Mouse (Mus musculus): ENCODE measurements around the gene Ggt5. TPM values are rescaled to one million over a fixed set of nuclear protein-coding genes. Genes with fewer than 3 reads are reported as not detected.
A peak's percentile ranks its signal among the peaks of the same experiment; 100 is the strongest.

Gene Ggt5
- polyA plus RNA-seq, 1 experiment from 2014 or later = 0.66 TPM

GRCm38 (mm10) chr10:75573181-75573580, 16.0 kb upstream of the Ggt5 start:
- no peak overlapping the region for H3K9ac ChIP-seq (ENCODE audit: low read depth, low read length)
- no peaks in the 10 kb centered on the region for H3K36me3 ChIP-seq (ENCODE audit: control insufficient read depth, insufficient read depth, low read length)
- no peak overlapping the region for H3K27ac ChIP-seq (ENCODE audit: low read depth, low read length)
- H3K4me1 ChIP-seq (replicated peaks; ENCODE audit: control insufficient read depth, insufficient read depth, low read length) = no peaks in the 10 kb centered on the region
- H3K4me3 ChIP-seq (ENCODE audit: low read depth, low read length) = no peak overlapping the region
- DNase-seq (ENCODE audit: low spot score) (no peak), ATAC-seq (ENCODE audit: low FRiP score) (no peak)
- H3K9me3 ChIP-seq (ENCODE audit: control insufficient read depth, low read length) = no peaks in the 10 kb centered on the region
- H3K4me2 ChIP-seq (replicated peaks; ENCODE audit: low read depth, low read length) = no peak overlapping the region
- WGBS = 60% methylated on average over 10 of the region's 10 CpGs
- no peaks in the 10 kb centered on the region for H3K27me3 ChIP-seq (ENCODE audit: control insufficient read depth, insufficient read depth, low read length)

GRCm38 (mm10) chr10:75573965-75574364, 15.2 kb upstream of the Ggt5 start:
- H3K4me2 ChIP-seq (replicated peaks; ENCODE audit: low read depth, low read length) = no peak overlapping the region
- no peak for ATAC-seq (ENCODE audit: low FRiP score)
- WGBS = 86% methylated on average over 9 of the region's 9 CpGs

GRCm38 (mm10) chr10:75579129-75579528, 10.0 kb upstream of the Ggt5 start:
- H3K27ac ChIP-seq (ENCODE audit: low read depth, low read length) = no peak overlapping the region
- H3K27me3 ChIP-seq (ENCODE audit: control insufficient read depth, insufficient read depth, low read length) = no peaks in the 10 kb centered on the region
- H3K4me3 ChIP-seq (ENCODE audit: low read depth, low read length) = no peak overlapping the region
- H3K9me3 ChIP-seq (ENCODE audit: control insufficient read depth, low read length) = no peaks in the 10 kb centered on the region
- H3K9ac ChIP-seq (ENCODE audit: low read depth, low read length) = no peak overlapping the region
- H3K4me1 ChIP-seq (replicated peaks; ENCODE audit: control insufficient read depth, insufficient read depth, low read length) = no peaks in the 10 kb centered on the region
- ATAC-seq (ENCODE audit: low FRiP score) (no peak), DNase-seq (ENCODE audit: low spot score) (no peak)
- WGBS = 94% methylated on average over 6 of the region's 6 CpGs
- no peaks in the 10 kb centered on the region for H3K36me3 ChIP-seq (ENCODE audit: control insufficient read depth, insufficient read depth, low read length)
- no peak overlapping the region for H3K4me2 ChIP-seq (replicated peaks; ENCODE audit: low read depth, low read length)

More at GRCm38 (mm10) chr10:75573965-75574364, 15.2 kb upstream of the Ggt5 start:
- Histone ChIP-seq H3K9ac (ENCODE audit: low read depth, low read length) (no peak overlapping the region), H3K36me3 (ENCODE audit: control insufficient read depth, insufficient read depth, low read length) (no peaks in the 10 kb centered on the region), H3K9me3 (ENCODE audit: control insufficient read depth, low read length) (no peaks in the 10 kb centered on the region), H3K27me3 (ENCODE audit: control insufficient read depth, insufficient read depth, low read length) (no peaks in the 10 kb centered on the region), H3K27ac (ENCODE audit: low read depth, low read length) (no peak overlapping the region), H3K4me1 (replicated peaks; ENCODE audit: control insufficient read depth, insufficient read depth, low read length) (no peaks in the 10 kb centered on the region), H3K4me3 (ENCODE audit: low read depth, low read length) (no peak overlapping the region)
- DNase-seq (ENCODE audit: low spot score) = no peak

GRCm38 (mm10) chr10:75585876-75586552, 3.1 kb upstream of the Ggt5 start:
- Histone ChIP-seq H3K27me3 (ENCODE audit: control insufficient read depth, insufficient read depth, low read length) (peaks cover 4% of the 10 kb centered on the region), H3K9ac (ENCODE audit: low read depth, low read length) (0 out of 2 replicates have a peak overlapping the region, but pooled peaks have one; percentile 11), H3K4me3 (ENCODE audit: low read depth, low read length) (no peak overlapping the region), H3K4me1 (replicated peaks; ENCODE audit: control insufficient read depth, insufficient read depth, low read length) (0 out of 2 replicates have a peak, but pooled peaks cover 2% of the 10 kb centered on the region), H3K9me3 (ENCODE audit: control insufficient read depth, low read length) (no peaks in the 10 kb centered on the region), H3K4me2 (replicated peaks; ENCODE audit: low read depth, low read length) (peak overlapping the region; percentile 14; the same call in 1 of the 2 replicates), H3K36me3 (ENCODE audit: control insufficient read depth, insufficient read depth, low read length) (no peaks in the 10 kb centered on the region), H3K27ac (ENCODE audit: low read depth, low read length) (no peak overlapping the region)
- 25% methylated on average over 20 of the region's 20 CpGs for WGBS
- ATAC-seq (ENCODE audit: low FRiP score) = peak; percentile 76
- peak; percentile 94 for DNase-seq (ENCODE audit: low spot score)

GRCm38 (mm10) chr10:75586553-75586879, 2.6 kb upstream of the Ggt5 start:
- no peak overlapping the region for H3K27ac ChIP-seq (ENCODE audit: low read depth, low read length)
- 91% methylated on average over 1 of the region's 1 CpGs for WGBS
- ATAC-seq (ENCODE audit: low FRiP score) = no peak; the same call in 1 of the 2 replicates
- no peaks in the 10 kb centered on the region for H3K9me3 ChIP-seq (ENCODE audit: control insufficient read depth, low read length)
- H3K36me3 ChIP-seq (ENCODE audit: control insufficient read depth, insufficient read depth, low read length) = no peaks in the 10 kb centered on the region
- H3K4me2 ChIP-seq (replicated peaks; ENCODE audit: low read depth, low read length) = no peak overlapping the region
- DNase-seq (ENCODE audit: low spot score) = no peak
- 0 out of 2 replicates have a peak, but pooled peaks cover 2% of the 10 kb centered on the region for H3K4me1 ChIP-seq (replicated peaks; ENCODE audit: control insufficient read depth, insufficient read depth, low read length)
- H3K27me3 ChIP-seq (ENCODE audit: control insufficient read depth, insufficient read depth, low read length) = peaks cover 4% of the 10 kb centered on the region
- no peak overlapping the region for H3K9ac ChIP-seq (ENCODE audit: low read depth, low read length)
- no peak overlapping the region for H3K4me3 ChIP-seq (ENCODE audit: low read depth, low read length)

- WGBS = 93% methylated on average over 4 of the region's 4 CpGs
These were observed 1.4 kb upstream of the Ggt5 start for GRCm38 (mm10) chr10:75587781-75588180.

GRCm38 (mm10) chr10:75588336-75588735, 804 bp upstream of the Ggt5 start:
- no peaks in the 10 kb centered on the region for H3K36me3 ChIP-seq (ENCODE audit: control insufficient read depth, insufficient read depth, low read length)
- WGBS = 84% methylated on average over 5 of the region's 5 CpGs
- H3K4me3 ChIP-seq (ENCODE audit: low read depth, low read length) = no peak overlapping the region
- 0 out of 2 replicates have a peak, but pooled peaks cover 2% of the 10 kb centered on the region for H3K4me1 ChIP-seq (replicated peaks; ENCODE audit: control insufficient read depth, insufficient read depth, low read length)
- H3K9ac ChIP-seq (ENCODE audit: low read depth, low read length) = no peak overlapping the region
- H3K9me3 ChIP-seq (ENCODE audit: control insufficient read depth, low read length) = no peaks in the 10 kb centered on the region
- ATAC-seq (ENCODE audit: low FRiP score) (no peak), DNase-seq (ENCODE audit: low spot score) (no peak)
- no peak overlapping the region for H3K27ac ChIP-seq (ENCODE audit: low read depth, low read length)
- H3K27me3 ChIP-seq (ENCODE audit: control insufficient read depth, insufficient read depth, low read length) = peaks cover 4% of the 10 kb centered on the region
- no peak overlapping the region for H3K4me2 ChIP-seq (replicated peaks; ENCODE audit: low read depth, low read length)

More at GRCm38 (mm10) chr10:75587781-75588180, 1.4 kb upstream of the Ggt5 start:
- Histone ChIP-seq H3K9me3 (ENCODE audit: control insufficient read depth, low read length) (no peaks in the 10 kb centered on the region), H3K4me3 (ENCODE audit: low read depth, low read length) (no peak overlapping the region), H3K4me2 (replicated peaks; ENCODE audit: low read depth, low read length) (no peak overlapping the region), H3K27ac (ENCODE audit: low read depth, low read length) (no peak overlapping the region), H3K27me3 (ENCODE audit: control insufficient read depth, insufficient read depth, low read length) (peaks cover 4% of the 10 kb centered on the region), H3K4me1 (replicated peaks; ENCODE audit: control insufficient read depth, insufficient read depth, low read length) (0 out of 2 replicates have a peak, but pooled peaks cover 2% of the 10 kb centered on the region), H3K9ac (ENCODE audit: low read depth, low read length) (no peak overlapping the region), H3K36me3 (ENCODE audit: control insufficient read depth, insufficient read depth, low read length) (no peaks in the 10 kb centered on the region)
- DNase-seq (ENCODE audit: low spot score) (no peak), ATAC-seq (ENCODE audit: low FRiP score) (no peak)

- WGBS = 83% methylated on average over 16 of the region's 16 CpGs
- H3K9ac ChIP-seq (ENCODE audit: low read depth, low read length) = no peak overlapping the region
- peak overlapping the region; percentile 3; the same call in 1 of the 2 replicates for H3K27ac ChIP-seq (ENCODE audit: low read depth, low read length)
These were observed 511 bp downstream of the Ggt5 start for GRCm38 (mm10) chr10:75589651-75590050.

More at GRCm38 (mm10) chr10:75589651-75590050, 511 bp downstream of the Ggt5 start:
- peaks cover 4% of the 10 kb centered on the region for H3K27me3 ChIP-seq (ENCODE audit: control insufficient read depth, insufficient read depth, low read length)
- no peak for DNase-seq (ENCODE audit: low spot score)
- no peak for ATAC-seq (ENCODE audit: low FRiP score)
- H3K4me2 ChIP-seq (replicated peaks; ENCODE audit: low read depth, low read length) = no peak overlapping the region
- H3K4me1 ChIP-seq (replicated peaks; ENCODE audit: control insufficient read depth, insufficient read depth, low read length) = 0 out of 2 replicates have a peak, but pooled peaks cover 2% of the 10 kb centered on the region
- no peaks in the 10 kb centered on the region for H3K36me3 ChIP-seq (ENCODE audit: control insufficient read depth, insufficient read depth, low read length)
- H3K9me3 ChIP-seq (ENCODE audit: control insufficient read depth, low read length) = no peaks in the 10 kb centered on the region
- no peak overlapping the region for H3K4me3 ChIP-seq (ENCODE audit: low read depth, low read length)
